Mouse (Mus musculus) neutrophil, adult 5-6 weeks (primary cell): Measurements from ENCODE around the gene Rgs8. TPM values are rescaled to one million over a fixed set of nuclear protein-coding genes. Genes with fewer than 3 reads are reported as not detected.

Experiments
- ATAC-seq: fragments of 151-379, 151-347 bp; 2 replicates; pipeline ENCODE4 v1.8.0; 2017; ENCODE audit warnings: mild to moderate bottlenecking, moderate TSS enrichment; ENCODE audit not compliant: insufficient number of reproducible peaks, poor library complexity, low FRiP score, severe bottlenecking; ENCODE audit errors: extremely low read depth
- total RNA-seq: library from RNA; stranded (forward); fragments of 200-1000 nt; gene quantifications from 2 replicates; pipeline ENCODE4 v1.2.3, GENCODE M21; 2017

Gene Rgs8
- total RNA-seq, 1 experiment from 2014 or later, result not detected

DNA sequence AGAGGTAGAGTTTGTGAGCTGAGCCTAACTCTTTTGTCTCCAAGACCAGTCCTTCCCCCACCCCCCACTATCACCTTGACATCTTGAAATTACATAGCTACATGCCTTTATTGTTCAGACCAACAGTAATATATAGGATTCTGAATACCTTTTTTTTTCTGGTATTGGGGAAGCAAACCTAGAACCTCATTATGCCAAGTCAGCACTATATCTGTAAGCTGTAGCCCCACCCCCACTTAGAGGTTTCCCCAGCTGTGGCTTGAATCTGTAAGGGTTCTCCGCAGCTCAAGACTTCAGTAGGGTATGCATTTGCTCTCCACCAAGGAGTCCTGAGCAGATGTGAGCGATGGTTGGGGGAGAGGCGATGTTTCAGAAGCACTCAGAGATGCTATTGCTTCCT is 18.5 kb downstream of the Rgs8 start:
- ATAC-seq, result no peak

DNA sequence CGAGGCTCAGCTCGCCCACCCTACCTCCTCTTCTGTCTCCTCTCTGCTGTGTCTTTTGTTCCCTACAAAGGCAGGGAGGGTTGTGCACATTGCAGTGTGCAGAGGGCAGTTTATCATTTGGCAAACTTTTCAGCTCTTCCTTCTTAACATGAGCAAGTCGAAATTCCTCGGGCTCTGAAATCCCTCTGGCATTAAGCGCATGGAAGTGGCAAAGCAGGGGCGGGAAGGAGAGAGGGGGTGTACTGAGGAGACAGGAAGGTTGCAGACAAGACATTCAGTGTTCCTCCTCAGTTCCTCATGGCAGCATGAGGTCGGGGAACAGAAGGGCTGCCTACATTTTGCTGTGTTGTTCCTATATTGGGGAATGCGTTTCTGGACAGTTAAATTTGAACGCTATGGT is 19.9 kb downstream of the Rgs8 start:
- no peak for ATAC-seq

DNA sequence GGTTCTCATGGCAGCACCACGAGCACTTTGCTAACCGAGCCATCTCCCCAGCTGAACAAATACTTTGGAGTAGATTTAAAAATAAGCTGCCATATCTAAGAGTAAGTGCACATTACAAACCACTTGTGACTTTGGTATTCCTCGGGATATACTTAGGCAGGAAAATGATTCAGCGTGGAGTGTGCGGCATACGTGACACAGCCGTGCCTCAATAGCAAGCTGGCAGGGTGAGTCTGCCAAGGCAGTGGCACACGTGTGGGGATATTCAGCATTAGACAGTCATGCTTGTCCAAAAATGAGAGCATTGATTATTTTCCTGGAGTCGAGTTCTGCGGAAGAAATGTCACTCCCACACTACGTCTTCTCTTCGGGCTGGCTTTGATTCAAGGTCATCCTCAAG is 21.1 kb downstream of the Rgs8 start:
- no peak for ATAC-seq

DNA sequence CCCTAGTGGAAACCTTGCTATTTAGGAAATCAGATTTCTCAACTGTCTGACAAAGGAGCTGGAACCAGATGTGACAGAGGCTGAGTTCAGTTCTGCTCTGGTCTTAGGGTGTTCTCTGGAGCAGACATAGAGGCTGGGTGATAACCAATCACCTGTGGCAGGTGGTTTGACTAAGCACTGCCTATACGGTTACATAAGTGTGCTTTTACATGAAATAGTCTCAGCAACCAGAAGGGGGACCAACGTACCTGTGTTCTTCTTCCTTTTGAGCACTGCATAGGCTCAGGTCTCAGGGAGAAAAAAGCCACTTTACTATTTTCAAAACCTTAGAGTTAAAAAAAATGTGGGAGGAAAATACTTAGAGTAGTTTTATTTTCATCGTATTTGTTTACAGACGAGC is 22.8 kb downstream of the Rgs8 start:
- no peak for ATAC-seq

DNA sequence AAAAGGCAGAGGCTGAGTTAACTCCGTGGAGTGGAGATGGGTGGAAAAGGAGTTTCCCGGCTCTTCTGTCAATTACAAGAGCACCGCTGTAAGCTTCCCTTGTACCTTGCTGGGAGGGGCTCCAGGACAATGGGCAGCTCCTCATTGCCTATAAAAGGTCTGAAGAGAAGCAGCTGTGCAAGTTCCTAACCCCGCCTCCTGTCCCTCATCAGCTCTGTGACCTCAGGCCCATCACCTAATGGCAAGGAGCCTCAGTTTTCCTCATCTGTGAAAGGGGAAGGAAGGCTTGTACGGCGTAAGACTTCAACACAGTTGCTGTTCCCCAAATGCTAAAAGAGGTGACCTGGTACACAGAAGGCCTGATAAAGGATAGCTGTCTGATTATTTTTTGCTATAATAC is 24.8 kb downstream of the Rgs8 start:
- no peak for ATAC-seq

DNA sequence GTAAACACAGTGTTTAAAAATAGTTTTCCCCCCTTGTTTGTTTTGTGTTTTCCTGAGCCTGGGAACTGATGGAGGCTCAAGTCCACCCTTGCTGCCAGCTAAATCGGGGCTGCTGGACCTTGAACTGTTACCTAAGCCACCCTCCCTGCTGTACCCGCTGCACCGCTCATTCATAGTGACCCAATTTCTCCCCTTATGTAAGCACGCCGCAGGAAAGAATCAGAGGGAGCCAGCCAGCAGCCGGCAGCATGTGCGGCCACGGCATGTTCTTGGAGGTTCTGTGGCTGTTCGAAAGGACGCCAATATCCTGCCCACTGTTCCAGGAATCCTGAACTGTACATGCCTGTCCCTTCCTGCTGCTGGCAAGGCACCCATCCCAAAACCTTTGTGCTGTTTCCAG is 26.3 kb downstream of the Rgs8 start:
- ATAC-seq, result no peak

DNA sequence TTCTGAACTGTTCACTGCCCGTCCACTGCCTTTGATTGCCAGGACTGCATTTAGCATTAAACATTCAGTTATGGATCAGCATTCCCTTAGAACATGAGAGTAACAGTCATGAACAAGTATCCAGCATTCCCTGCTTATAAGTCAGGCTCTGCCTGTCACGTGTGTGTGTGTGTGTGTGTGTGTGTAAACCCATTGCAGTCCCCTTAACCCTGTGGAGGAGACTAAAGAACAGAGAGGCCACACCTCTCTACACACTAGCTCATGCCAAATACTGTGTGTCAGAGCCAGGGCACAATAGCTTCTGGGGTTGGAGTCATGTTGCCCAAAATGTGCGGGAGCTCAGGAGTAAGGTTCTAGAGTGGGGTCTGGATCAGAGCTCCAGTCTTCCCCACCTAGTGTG is 26.8 kb downstream of the Rgs8 start:
- ATAC-seq, result no peak

DNA sequence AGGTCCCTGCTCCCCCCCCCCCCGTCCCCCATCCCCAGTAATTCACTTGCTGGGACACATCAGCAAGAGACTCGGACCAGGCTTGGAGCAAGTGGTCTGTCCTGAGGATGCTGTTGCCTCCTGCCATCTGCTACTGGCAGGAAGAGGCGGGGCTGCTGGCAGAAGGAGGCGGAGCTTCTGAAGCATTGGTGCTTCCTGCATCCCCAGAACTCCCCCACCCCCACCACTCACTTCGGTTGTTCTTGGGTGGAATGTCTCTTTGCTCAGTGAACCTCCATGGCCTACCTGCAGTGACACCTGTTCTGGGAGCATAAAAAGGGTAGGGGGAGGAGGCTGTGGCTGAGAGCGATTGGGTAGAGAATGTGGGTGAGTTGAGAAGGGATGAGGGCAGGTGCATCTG is 27.5 kb downstream of the Rgs8 start:
- no peak for ATAC-seq

DNA sequence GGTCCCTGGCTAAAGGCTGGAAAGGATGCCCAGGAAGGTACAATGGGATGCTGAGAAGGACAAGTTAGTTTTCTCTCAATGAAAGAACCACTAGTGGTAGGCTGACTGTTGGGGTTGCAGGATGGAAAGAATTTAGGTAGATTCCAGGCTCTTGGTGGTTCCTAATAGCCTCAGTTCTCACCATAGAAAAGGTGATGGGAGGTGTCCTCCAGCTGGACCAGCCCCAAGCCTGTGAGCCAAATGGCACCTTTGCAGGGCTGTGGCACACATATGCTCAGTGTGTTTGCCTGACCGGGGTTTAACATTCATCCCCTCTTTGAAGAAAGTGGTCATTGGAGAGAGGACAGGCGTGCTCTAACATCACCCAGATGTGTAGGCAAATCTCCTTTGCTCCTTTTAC is 28.2 kb downstream of the Rgs8 start:
- ATAC-seq, result no peak

DNA sequence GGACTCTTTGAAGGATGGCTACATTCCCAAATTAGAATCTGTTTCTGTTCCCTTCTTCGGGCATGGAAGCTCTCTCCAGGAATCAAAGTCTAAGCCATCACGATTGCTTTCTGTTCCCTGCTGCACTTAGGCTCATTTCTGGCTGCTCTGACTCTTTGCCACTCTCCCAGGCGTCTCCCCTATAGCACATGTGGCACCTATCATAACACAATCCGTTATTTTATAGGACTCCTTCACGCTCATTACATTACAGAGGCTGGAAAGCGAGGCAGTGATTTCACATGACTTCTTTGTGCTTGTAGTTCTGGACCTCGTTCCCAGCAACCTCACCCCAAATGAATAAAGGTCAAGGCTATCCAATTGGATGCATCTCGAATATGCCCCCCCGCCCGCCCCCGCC is 30.4 kb downstream of the Rgs8 start:
- no peak for ATAC-seq

DNA sequence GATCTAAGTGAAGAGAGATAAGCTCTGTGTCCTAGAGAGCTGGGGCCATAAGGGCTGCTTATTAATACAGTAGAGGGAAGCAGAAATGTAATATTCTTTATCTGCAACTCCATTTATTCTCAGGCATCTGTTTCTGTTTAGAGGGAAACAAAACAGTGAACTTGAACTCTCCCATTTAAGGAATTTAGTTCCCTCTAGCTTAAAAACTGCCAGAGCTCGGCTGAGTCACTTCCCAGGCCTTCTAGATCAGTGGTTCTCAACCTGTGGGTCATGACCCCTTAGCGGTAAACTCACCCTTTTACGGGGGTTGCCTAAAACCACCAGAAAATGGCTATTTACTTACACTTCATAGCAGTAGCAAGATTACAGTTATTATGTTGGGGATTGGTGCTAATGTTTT is 32.8 kb downstream of the Rgs8 start:
- no peak for ATAC-seq

DNA sequence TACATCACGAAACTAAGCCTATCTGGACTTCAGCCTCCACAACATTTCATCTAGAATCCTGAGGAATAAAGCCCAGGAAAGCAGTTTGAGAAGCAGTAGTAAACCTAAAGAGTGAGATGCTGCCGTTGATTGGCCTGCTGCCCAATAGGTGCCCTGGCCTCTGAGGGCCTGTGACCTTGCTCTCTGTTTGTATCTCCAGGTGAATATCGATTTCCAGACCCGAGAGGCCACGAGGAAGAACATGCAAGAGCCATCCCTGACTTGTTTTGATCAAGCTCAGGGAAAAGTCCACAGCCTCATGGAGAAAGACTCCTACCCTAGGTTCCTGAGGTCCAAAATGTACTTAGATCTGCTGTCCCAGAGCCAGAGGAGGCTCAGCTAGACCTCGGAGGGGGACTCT is 39.7 kb downstream of the Rgs8 start:
- ATAC-seq, result no peak

DNA sequence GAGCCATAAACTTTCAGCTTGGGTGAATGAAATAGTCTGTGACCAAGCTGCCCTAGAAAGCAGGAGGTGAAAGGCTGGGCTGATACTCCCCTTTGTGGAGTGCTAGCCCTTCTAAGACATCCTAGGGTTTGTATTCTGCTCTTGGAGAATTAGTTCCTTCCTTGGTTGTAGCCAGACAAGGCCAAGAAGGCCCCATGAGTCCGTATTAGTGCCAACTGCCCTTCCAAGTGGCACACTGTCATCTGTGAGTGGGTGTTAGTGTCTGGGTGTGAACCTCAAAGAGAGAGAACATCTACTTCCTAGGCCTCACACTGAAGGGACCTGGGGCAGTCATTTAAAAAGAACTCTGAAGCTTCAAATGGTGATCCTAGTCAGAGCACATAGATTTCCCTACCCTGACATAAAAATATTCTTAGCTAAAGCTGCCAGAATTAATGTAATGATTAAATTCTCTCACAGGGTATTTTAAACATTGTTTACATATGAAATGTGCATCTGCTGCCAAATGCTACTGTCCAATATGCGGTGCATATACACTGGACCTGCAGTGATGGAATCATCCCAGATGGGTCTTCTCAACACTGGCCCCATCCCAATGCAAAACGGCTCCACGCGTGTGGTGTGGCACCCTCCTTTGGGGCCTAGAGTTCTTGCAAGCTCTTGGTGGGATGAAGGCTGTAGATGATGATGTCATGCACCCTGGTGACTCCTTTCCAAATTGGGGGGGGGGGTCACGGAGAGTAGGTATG is 41.7 kb downstream of the Rgs8 start:
- ATAC-seq, result no peak

DNA sequence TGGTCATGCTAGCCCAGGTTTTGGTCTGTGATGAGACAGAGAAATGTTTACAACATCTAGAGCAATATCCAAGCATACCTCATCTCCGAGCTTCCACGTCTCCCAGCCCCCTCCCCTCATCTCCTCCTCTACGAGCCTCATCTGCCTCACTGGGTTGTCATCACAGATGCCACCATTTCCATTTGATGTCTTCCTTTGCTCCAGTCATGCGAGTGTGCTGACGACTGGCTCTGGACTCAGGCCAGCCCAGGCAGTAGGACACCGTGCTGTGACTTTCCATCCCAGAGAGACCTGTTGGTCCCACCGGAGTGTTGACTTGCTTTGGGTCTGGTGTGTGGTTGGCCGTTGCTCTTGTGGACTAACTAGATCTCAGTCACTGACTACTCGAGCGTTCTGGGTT is 42.6 kb downstream of the Rgs8 start:
- no peak for ATAC-seq

DNA sequence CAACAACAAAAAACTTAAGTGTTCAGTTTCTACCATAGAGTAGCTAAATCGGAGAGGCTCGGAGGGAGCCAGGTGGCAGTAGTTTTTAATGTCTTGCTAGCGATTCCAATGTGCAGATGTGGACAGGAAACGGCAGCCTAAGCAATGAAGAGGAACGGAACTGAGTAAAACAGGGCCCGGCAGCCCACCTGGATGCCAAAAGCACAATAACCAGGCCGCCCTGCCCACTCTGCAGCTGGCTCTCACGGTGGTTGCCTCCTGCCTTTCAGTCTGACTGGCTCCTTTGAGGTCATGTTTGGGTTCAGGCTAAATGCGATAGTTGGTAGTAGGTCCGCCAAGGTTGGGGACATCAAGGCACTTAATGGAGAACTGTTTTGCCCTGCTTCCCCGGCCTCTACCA is 43.3 kb downstream of the Rgs8 start:
- ATAC-seq, result no peak

DNA sequence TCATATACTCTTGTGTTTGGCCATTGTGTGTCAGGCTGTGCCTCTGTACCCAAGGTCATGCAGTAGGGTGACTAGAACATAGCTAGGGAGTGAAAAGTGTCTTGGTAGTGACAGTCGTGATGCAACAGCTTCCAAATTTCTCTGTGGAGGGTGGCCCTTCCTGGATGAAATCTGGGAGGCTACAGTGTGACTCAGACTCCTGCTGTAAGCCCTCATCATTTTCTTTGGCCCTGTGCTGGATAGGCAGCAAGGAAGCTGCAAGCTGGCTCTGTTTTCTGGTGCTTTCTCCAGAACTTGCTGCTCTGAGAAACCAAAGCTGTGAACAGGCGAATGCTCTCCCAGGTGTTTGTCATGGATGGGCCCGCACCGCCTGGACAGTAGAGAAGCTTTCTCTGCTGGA is 43.7 kb downstream of the Rgs8 start:
- no peak for ATAC-seq

DNA sequence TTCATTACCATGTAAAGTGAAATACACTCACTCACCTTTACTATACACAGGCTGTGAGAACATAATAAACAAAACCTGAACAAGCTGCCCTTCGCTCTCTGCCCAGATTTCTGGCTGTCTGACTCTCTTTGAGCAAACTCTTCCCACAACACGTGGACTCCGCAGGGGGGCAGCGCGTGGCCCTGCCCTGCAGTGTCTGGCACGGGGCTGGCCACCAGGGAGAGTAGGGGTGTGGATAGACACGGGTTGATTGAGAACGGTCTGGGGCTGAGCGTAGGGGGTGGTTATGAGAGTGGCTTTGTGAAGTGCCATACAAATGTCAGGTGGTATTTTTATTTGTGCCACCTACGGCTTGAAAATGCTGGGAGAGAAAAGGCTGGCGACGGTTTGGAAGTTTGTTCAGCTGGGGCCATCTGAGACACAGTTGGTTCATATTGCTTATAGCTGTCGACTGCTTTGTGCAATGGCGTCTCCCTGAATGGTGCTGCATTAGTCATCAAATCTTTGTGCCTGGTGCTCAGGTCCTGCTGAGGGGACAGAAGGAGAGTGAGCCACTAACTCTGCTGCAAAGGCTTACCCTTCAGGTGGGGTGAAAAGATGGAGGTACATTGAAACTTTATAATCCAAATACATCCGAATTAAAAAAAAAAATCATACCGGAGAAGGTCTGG is 44.9 kb downstream of the Rgs8 start:
- no peak for ATAC-seq

DNA sequence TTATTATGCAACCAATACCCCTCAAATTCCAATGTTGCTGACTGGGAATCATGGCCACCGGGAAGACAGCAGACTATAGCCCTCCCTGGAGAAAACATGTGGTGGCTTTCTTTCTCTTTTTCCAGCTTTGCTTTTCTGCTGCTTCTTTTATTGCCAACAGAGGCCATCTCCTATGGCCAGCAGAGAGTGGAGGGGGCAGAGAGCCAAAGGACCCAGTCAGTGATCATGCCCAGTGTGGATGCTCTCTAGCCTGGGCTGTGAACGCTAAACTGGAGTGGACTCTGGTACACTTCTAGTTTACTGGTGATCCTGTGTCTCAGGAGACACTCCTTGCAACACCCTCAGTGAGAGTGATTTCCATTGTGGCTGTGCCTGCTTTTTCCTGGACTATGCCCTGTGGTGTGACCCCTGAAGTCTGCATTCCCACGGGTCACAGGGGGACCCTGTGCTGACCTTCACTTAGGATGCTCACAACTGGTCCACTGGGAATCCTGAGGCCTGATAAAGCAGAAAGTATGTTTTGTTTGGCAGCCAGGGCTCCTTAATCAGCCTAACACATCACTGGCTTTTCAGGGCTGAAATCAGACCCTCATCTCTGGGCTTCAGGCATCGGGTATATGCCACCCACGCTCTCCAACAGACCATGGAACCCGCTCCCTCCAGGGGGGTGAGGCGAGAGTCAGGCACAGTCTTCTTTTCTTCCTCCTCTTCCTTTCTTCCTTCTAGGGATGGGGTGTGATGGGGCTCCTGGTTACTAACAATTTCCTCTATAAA is 45.7 kb downstream of the Rgs8 start:
- ATAC-seq, result no peak

DNA sequence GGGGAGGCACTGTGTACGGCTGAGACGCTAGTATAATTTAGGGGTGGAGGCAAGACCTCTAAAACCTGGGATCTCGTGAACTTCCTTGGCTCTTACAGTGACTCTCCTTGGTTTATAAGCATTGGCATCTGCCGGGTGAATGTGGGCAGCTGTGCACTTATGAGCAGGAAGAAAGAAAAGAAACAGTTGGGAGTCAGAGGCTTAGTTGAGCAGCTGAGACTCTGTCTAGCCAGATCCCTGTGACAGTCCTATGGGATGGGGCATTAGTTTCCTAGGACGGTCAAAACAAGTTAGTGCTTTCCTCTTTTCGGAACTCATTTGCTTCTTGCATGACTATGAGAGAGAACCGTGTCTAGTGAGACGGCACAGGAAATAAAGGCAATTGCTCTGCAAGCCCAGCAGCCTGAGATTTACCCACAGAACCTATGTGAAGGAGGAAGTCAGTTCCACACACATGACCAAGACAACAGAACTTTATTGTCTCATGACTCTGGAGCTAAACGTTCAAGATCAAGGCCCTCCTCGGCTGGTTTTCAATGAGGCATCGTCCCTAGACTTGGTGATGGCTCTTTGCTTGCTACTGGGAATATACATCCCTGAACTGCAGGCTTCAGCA is 47.7 kb downstream of the Rgs8 start:
- no peak for ATAC-seq

DNA sequence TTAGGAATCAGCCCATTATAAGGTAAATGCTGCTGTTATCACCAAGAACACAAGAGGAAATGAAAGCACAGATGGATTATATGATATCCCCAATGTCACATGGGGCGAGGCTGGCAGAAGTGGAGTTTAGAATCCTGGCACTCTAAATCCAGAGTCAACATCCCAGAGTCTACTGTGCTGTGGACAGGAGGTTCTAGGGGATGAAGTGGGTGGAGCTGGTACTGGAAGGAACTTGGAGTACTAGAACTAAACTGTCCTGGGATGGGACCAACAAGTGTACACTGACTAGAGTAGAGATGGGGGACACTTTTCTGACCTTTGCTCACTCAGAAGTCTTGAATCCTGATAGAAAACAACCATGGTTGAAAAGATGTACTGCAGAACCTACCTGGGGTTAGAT is 48.6 kb downstream of the Rgs8 start:
- ATAC-seq, result no peak
